In genomic region chr12:54105531-54105930, GRCm38 (mm10) we compare ENCODE assay signal across 12 mouse cellular contexts.
DNase-seq lines count a peak whose midpoint lies in the region; ATAC-seq and TF ChIP-seq lines count a peak whose summit lies in the region.
"Had no signal": no experiment of that assay in that cellular context is flagged by ENCODE, and none has a peak within 500 bp of the region (broad histone marks: within the 10 kb centered on the region; RNA-seq: fewer than 3 reads in every experiment).

No protein-coding gene starts in this region.

- H3K27me3 ChIP-seq in forebrain, embryonic 14.5 days (replicated peaks; ENCODE audit: control insufficient read depth, insufficient read depth, low read length) = no peaks in the 10 kb centered on the region
- no peaks in the 10 kb centered on the region for H3K27me3 ChIP-seq in forebrain, embryonic 15.5 days
- H3K27me3 ChIP-seq: hindbrain, embryonic 13.5 days had no signal

- WGBS in forebrain, embryonic 14.5 days = 64% methylated on average over 5 of the region's 5 CpGs
- WGBS in forebrain, embryonic 15.5 days = 64% methylated on average over 5 of the region's 5 CpGs

- peak; percentile 75 for TF ChIP-seq CTCF in layer of hippocampus, adult 2 months (conservative IDR thresholded peaks at IDR 0.05)

- no peak overlapping the region for H3K27ac ChIP-seq in forebrain, embryonic 14.5 days (ENCODE audit: low read depth, low read length)
- no peak overlapping the region for H3K27ac ChIP-seq in forebrain, embryonic 15.5 days (replicated peaks)
- no peak overlapping the region for H3K27ac ChIP-seq in layer of hippocampus, adult 2 months
- H3K27ac ChIP-seq: hindbrain, embryonic 13.5 days had no signal

- no peak overlapping the region for H3K4me2 ChIP-seq in forebrain, embryonic 14.5 days (ENCODE audit: low read length)
- H3K4me2 ChIP-seq in forebrain, embryonic 15.5 days (replicated peaks) = no peak overlapping the region
- H3K4me2 ChIP-seq: hindbrain, embryonic 13.5 days had no signal

- H3K4me1 ChIP-seq in forebrain, embryonic 14.5 days (ENCODE audit: control insufficient read depth, insufficient read depth, low read length) = no peaks in the 10 kb centered on the region
- no peaks in the 10 kb centered on the region for H3K4me1 ChIP-seq in forebrain, embryonic 15.5 days
- H3K4me1 ChIP-seq: hindbrain, embryonic 13.5 days had no signal

- H3K9ac ChIP-seq in forebrain, embryonic 14.5 days (ENCODE audit: low read length) = no peak overlapping the region
- H3K9ac ChIP-seq in forebrain, embryonic 15.5 days (replicated peaks) = no peak overlapping the region
- H3K9ac ChIP-seq: hindbrain, embryonic 13.5 days had no signal

- DNase-seq in forebrain, embryonic 14.5 days (ENCODE audit: low spot score) = peak; percentile 77
- DNase-seq in layer of hippocampus, adult 2 months (ENCODE audit: low spot score in 2 of 2) = peak; percentile 16 to 31
- DNase-seq in layer of hippocampus, adult 8-10 months (ENCODE audit: low spot score in 2 of 2) = no peak
- DNase-seq in A20 (ENCODE audit: low read depth, low spot score) = peak; percentile 15
- DNase-seq in brain, embryonic 18.5 days (ENCODE audit: low read depth, low spot score) = peak; percentile 43
- DNase-seq in spleen, adult 18-20 months = no peak
- DNase-seq: adrenal gland, postnatal 25 days; lung, postnatal 10 days had no signal

- H3K4me3 ChIP-seq in forebrain, embryonic 14.5 days (ENCODE audit: low read depth, low read length) = no peak overlapping the region
- H3K4me3 ChIP-seq in forebrain, embryonic 15.5 days = no peak overlapping the region
- no peak overlapping the region for H3K4me3 ChIP-seq in layer of hippocampus, adult 2 months
- H3K4me3 ChIP-seq: hindbrain, embryonic 13.5 days; myocyte had no signal

- no peaks in the 10 kb centered on the region for H3K9me3 ChIP-seq in forebrain, embryonic 14.5 days (replicated peaks; ENCODE audit: control insufficient read depth, low read length)
- no peaks in the 10 kb centered on the region for H3K9me3 ChIP-seq in forebrain, embryonic 15.5 days
- H3K9me3 ChIP-seq: hindbrain, embryonic 13.5 days had no signal

- H3K36me3 ChIP-seq in forebrain, embryonic 14.5 days (ENCODE audit: control insufficient read depth, insufficient read depth, low read length) = no peaks in the 10 kb centered on the region
- H3K36me3 ChIP-seq in forebrain, embryonic 15.5 days = no peaks in the 10 kb centered on the region
- H3K36me3 ChIP-seq: hindbrain, embryonic 13.5 days had no signal

- ATAC-seq in forebrain, embryonic 14.5 days = no peak
- no peak for ATAC-seq in forebrain, embryonic 15.5 days (replicated peaks)
- ATAC-seq in megakaryocyte, adult 5-6 weeks (ENCODE audit: poor library complexity, severe bottlenecking) = no peak

Comparison
In these comparisons a context has a peak if more than half of its experiments do, and no peak if none do; other contexts are left out.
1. DNase-seq: peak in forebrain, embryonic 14.5 days (single experiment), layer of hippocampus, adult 2 months (2 of 2), A20 (single experiment) and brain, embryonic 18.5 days (single experiment); none in layer of hippocampus, adult 8-10 months (0 of 2) and spleen, adult 18-20 months (0 of 2).